In genomic region chr2:91474358-91474757, GRCm38 (mm10) we compare ENCODE assay signal across 13 mouse cellular contexts. TPM values are rescaled to one million over a fixed set of nuclear protein-coding genes. Genes with fewer than 3 reads are reported as not detected.
DNase-seq lines count a peak whose midpoint lies in the region; ATAC-seq lines count a peak whose summit lies in the region.
"Had no signal": no experiment of that assay in that cellular context is flagged by ENCODE, and none has a peak within 500 bp of the region (broad histone marks: within the 10 kb centered on the region; RNA-seq: fewer than 3 reads in every experiment).

No protein-coding gene starts in this region.

- no peak overlapping the region for H3K4me3 ChIP-seq in embryonic facial prominence, embryonic 13.5 days
- H3K4me3 ChIP-seq: limb, embryonic 13.5 days; midbrain, embryonic 12.5 days had no signal

- DNase-seq in layer of hippocampus, adult 9-11 months = peak; percentile 64
- DNase-seq in layer of hippocampus, postnatal 25 days (ENCODE audit: extremely low spot score in 1 of 2, low spot score in 1 of 2) = no peak
- DNase-seq in kidney, adult 9 months = peak; percentile 68
- peak; percentile 49 to 66 for DNase-seq in lung, postnatal 4 days
- DNase-seq in thymus, postnatal 14 days = no peak
- DNase-seq in frontal cortex, postnatal 25 days (ENCODE audit: low spot score in 2 of 2) = no peak
- DNase-seq in frontal cortex, postnatal 36 days (ENCODE audit: low spot score in 2 of 2) = no peak
- DNase-seq: cerebellum, adult 9-10 months had no signal

- no peak overlapping the region for H3K4me2 ChIP-seq in embryonic facial prominence, embryonic 13.5 days
- H3K4me2 ChIP-seq: limb, embryonic 13.5 days; midbrain, embryonic 12.5 days had no signal

- peaks cover 19% of the 10 kb centered on the region for H3K4me1 ChIP-seq in embryonic facial prominence, embryonic 13.5 days

- H3K27me3 ChIP-seq in embryonic facial prominence, embryonic 13.5 days = no peaks in the 10 kb centered on the region
- H3K27me3 ChIP-seq: limb, embryonic 13.5 days; midbrain, embryonic 12.5 days had no signal

- no peaks in the 10 kb centered on the region for H3K9me3 ChIP-seq in embryonic facial prominence, embryonic 13.5 days
- H3K9me3 ChIP-seq: limb, embryonic 13.5 days; midbrain, embryonic 12.5 days had no signal

- H3K9ac ChIP-seq in embryonic facial prominence, embryonic 13.5 days = no peak overlapping the region
- H3K9ac ChIP-seq: limb, embryonic 13.5 days; midbrain, embryonic 12.5 days had no signal

- no peak overlapping the region for H3K27ac ChIP-seq in embryonic facial prominence, embryonic 13.5 days
- H3K27ac ChIP-seq: limb, embryonic 13.5 days; midbrain, embryonic 12.5 days had no signal

- peak; percentile 45; the same call in 1 of the 2 replicates for ATAC-seq in embryonic facial prominence, embryonic 13.5 days (ENCODE audit: insufficient number of reproducible peaks, insufficient read depth, low FRiP score, low TSS enrichment, low read depth)
- ATAC-seq: activated CD4-positive, CD25-positive, alpha-beta regulatory T cell, adult 4 months; forebrain, embryonic 14.5 days had no signal

- peaks cover 81% of the 10 kb centered on the region for H3K36me3 ChIP-seq in embryonic facial prominence, embryonic 13.5 days

- 40% methylated on average over 12 of the region's 12 CpGs for WGBS in embryonic facial prominence, embryonic 13.5 days

RNA-seq across cellular contexts. Expression of gene Lrp4, which starts 17.0 kb away (rescaled TPM):
- 10 to 100 TPM; 33.3 to 33.8 TPM for total RNA-seq in layer of hippocampus, postnatal 25 days (2021)
- 9.1 and 9.6 TPM in 2 replicates for polyA plus RNA-seq in embryonic facial prominence, embryonic 13.5 days (2015; fragmentation: Nextera tagmentation; extraction: Ambion mirVana)

RNA-seq across cellular contexts. Expression of gene 1110051M20Rik, which starts 29.9 kb away (rescaled TPM):
- total RNA-seq in layer of hippocampus, postnatal 25 days (2021) = 100 to 1,000 TPM; 101 to 108 TPM
- polyA plus RNA-seq in embryonic facial prominence, embryonic 13.5 days (2015; fragmentation: Nextera tagmentation; extraction: Ambion mirVana) = 66.9 and 71.1 TPM in 2 replicates

RNA-seq across cellular contexts. Expression of gene Ckap5, which starts 52.2 kb away (rescaled TPM):
- total RNA-seq in layer of hippocampus, postnatal 25 days (2021) = 100 to 1,000 TPM; 107 to 115 TPM
- polyA plus RNA-seq in embryonic facial prominence, embryonic 13.5 days (2015; fragmentation: Nextera tagmentation; extraction: Ambion mirVana) = 103 and 110 TPM in 2 replicates

Comparison
In these comparisons a context has a peak if more than half of its experiments do, and no peak if none do; other contexts are left out.
1. DNase-seq: peak in layer of hippocampus, adult 9-11 months (single experiment), kidney, adult 9 months (single experiment) and lung, postnatal 4 days (2 of 2); none in layer of hippocampus, postnatal 25 days (0 of 2), thymus, postnatal 14 days (single experiment), frontal cortex, postnatal 25 days (0 of 2) and frontal cortex, postnatal 36 days (0 of 2).